Mouse (Mus musculus): ENCODE data around the gene Vmn2r98.
"Not testable (repeated sequence)": the region's sequence is repeated elsewhere in the genome, so short reads cannot be mapped to it uniquely, and the experiment has no call there.

The Vmn2r98 gene

GRCm38 (mm10) chr17:19053160-19053559 lies at the start of gene Vmn2r98:
Gene Vmn2r98 (plus strand): TSS chr17:19053460.
- in situ Hi-C loops (cut with MseI, MboI), result not testable (repeated sequence)

DNA sequence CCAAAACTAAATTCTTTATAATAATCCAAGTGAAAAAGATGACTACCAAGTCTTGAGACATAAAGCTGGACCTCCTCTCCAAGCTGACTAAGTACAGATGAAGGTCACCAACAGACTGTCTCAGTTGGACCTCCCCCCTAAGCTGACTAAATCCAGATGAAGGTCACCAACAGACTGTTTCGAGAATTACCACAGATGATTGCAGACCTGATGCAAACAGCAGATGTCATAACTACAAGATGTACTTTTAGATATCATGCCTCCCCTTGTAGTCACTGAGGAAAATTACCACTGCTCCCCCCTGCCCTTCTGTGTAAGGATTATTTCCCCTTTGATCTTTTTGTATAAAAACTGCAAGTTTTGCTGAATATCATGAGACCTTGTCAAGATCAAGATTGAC lies 21.8 kb upstream of the Vmn2r98 start:
- in situ Hi-C loops (cut with MseI, MboI), result not testable (repeated sequence)

DNA sequence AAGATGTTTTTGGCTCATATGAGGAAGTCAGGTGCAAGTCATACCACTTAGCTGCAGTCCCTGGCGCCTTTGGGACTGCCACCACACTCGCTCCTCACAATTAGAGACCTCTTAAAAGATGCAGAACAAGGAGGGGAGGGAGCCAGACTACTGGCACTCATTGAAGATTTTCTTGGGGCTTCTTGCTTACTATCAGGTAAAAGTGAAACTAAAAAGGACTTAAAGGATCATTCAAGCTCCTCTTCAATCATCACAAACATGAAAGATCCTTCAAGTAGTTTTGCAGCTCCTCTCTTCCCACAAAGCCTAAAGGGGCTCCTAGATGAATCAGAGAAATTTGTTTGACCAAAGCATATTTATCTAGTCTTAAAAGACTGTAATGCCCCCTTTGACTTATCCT lies 21.3 kb upstream of the Vmn2r98 start:
- in situ Hi-C loops (cut with MseI, MboI), result no loop called here

DNA sequence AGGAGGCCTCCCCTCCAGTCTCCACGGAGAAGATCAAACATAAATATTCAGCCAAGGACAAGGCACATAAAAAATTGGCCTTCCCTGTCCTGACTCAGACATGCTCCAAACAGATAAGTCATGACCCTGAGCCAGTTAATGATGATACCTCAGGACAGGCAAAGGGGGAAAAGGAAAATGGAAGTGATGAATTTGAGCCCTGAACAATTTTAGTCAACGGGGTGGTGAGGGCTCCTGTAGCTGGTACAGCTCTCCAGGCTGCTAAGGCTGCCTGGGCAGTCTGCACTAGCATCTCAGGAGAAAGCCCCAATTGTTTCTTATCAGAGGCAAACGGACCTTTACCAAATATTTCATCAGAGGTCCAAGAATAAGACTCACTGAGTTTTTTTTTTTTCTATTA lies 20.5 kb upstream of the Vmn2r98 start:
- in situ Hi-C loops (cut with MseI, MboI), result no loop called here
